Mouse (Mus musculus): ENCODE measurements around the gene Camk2d. TPM values are rescaled to one million over a fixed set of nuclear protein-coding genes. Genes with fewer than 3 reads are reported as not detected.

Gene Camk2d
- polyA plus RNA-seq, 1 experiment: 25.3 TPM

- TF ChIP-seq POLR2A (IDR thresholded peaks at IDR 0.05; ENCODE audit: borderline replicate concordance, control insufficient read depth, low read depth, low read length): no peak
- no peak for TF ChIP-seq CTCF (IDR thresholded peaks at IDR 0.05; ENCODE audit: control insufficient read depth, insufficient read depth, low read length)
- Histone ChIP-seq H3K4me3 (replicated peaks; ENCODE audit: control insufficient read depth, low read depth, low read length) (no peak overlapping the region), H3K27ac (ENCODE audit: control insufficient read depth, insufficient read depth, low read depth, low read length, poor library complexity) (no peak overlapping the region), H3K4me1 (ENCODE audit: control insufficient read depth, insufficient read depth, low read length) (no peaks in the 10 kb centered on the region)
- 79% methylated on average over 10 of the region's 10 CpGs for WGBS
These were observed 47.2 kb downstream of the Camk2d start for GRCm38 (mm10) chr3:126643071-126644010.

- WGBS: 58% methylated on average over 4 of the region's 4 CpGs
These were observed 54.2 kb downstream of the Camk2d start for GRCm38 (mm10) chr3:126650332-126650731.

DNA sequence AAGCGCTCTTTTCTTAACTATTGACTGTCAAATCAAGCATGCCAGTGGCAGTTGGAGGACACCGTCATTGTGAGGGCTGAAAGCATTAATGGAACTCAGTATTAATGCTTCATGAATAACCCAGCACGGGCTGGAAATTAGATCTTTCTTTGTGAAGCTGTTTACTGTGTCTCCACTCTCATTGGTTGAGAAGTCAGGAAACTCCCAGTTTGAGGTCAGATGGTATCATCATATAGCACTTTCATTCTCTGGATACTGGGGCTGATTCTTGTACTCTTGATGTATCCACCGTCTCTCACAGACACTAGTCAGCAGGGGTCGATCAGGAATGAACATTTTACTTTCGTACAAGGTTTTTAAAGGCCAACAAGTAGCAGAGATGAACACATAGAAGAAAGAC lies 54.6 kb downstream of the Camk2d start:
- WGBS: 75% methylated on average over 6 of the region's 6 CpGs
- TF ChIP-seq CTCF (IDR thresholded peaks at IDR 0.05; ENCODE audit: control insufficient read depth, insufficient read depth, low read length) (no peak), POLR2A (IDR thresholded peaks at IDR 0.05; ENCODE audit: borderline replicate concordance, control insufficient read depth, low read depth, low read length) (no peak)

More at GRCm38 (mm10) chr3:126650332-126650731, 54.2 kb downstream of the Camk2d start:
- no peak overlapping the region for H3K4me3 ChIP-seq (replicated peaks; ENCODE audit: control insufficient read depth, low read depth, low read length)
- TF ChIP-seq CTCF (IDR thresholded peaks at IDR 0.05; ENCODE audit: control insufficient read depth, insufficient read depth, low read length) (no peak), POLR2A (IDR thresholded peaks at IDR 0.05; ENCODE audit: borderline replicate concordance, control insufficient read depth, low read depth, low read length) (no peak)
- H3K4me1 ChIP-seq (ENCODE audit: control insufficient read depth, insufficient read depth, low read length): no peaks in the 10 kb centered on the region
- H3K27ac ChIP-seq (ENCODE audit: control insufficient read depth, insufficient read depth, low read depth, low read length, poor library complexity): no peak overlapping the region

GRCm38 (mm10) chr3:126652361-126652760 lies 56.3 kb downstream of the Camk2d start:
- Histone ChIP-seq H3K4me3 (replicated peaks; ENCODE audit: control insufficient read depth, low read depth, low read length) (no peak overlapping the region), H3K27ac (ENCODE audit: control insufficient read depth, insufficient read depth, low read depth, low read length, poor library complexity) (no peak overlapping the region), H3K4me1 (ENCODE audit: control insufficient read depth, insufficient read depth, low read length) (no peaks in the 10 kb centered on the region)
- WGBS: 57% methylated on average over 2 of the region's 2 CpGs
- TF ChIP-seq CTCF (IDR thresholded peaks at IDR 0.05; ENCODE audit: control insufficient read depth, insufficient read depth, low read length) (no peak), POLR2A (IDR thresholded peaks at IDR 0.05; ENCODE audit: borderline replicate concordance, control insufficient read depth, low read depth, low read length) (no peak)

More for the DNA sequence above, 54.6 kb downstream of the Camk2d start:
- Histone ChIP-seq H3K27ac (ENCODE audit: control insufficient read depth, insufficient read depth, low read depth, low read length, poor library complexity) (no peak overlapping the region), H3K4me1 (ENCODE audit: control insufficient read depth, insufficient read depth, low read length) (no peaks in the 10 kb centered on the region), H3K4me3 (replicated peaks; ENCODE audit: control insufficient read depth, low read depth, low read length) (no peak overlapping the region)

DNA sequence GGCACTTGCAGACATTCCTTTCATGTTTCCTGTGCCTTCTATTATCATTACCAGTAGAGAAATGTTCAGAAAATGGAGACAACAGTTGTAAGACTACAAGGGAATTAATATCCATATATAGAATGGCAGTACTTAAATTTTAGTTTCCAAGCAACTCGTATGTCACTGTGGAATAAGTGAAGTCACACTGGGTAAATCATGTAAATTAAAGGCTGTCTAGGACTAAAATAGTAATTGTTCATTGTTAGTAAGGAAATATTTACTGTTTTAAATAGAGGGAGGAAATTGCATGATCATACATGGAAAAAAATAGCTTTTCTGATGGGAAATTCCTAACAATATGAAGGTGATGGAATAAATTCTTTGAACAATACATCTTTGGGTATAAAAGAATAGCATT lies 57.0 kb downstream of the Camk2d start:
- 77% methylated on average over 1 of the region's 1 CpGs for WGBS
- H3K27ac ChIP-seq (ENCODE audit: control insufficient read depth, insufficient read depth, low read depth, low read length, poor library complexity): no peak overlapping the region
- no peak overlapping the region for H3K4me3 ChIP-seq (replicated peaks; ENCODE audit: control insufficient read depth, low read depth, low read length)
- H3K4me1 ChIP-seq (ENCODE audit: control insufficient read depth, insufficient read depth, low read length): no peaks in the 10 kb centered on the region
- TF ChIP-seq CTCF (IDR thresholded peaks at IDR 0.05; ENCODE audit: control insufficient read depth, insufficient read depth, low read length): no peak
- no peak for TF ChIP-seq POLR2A (IDR thresholded peaks at IDR 0.05; ENCODE audit: borderline replicate concordance, control insufficient read depth, low read depth, low read length)

- Histone ChIP-seq H3K4me3 (replicated peaks; ENCODE audit: control insufficient read depth, low read depth, low read length) (no peak overlapping the region), H3K4me1 (ENCODE audit: control insufficient read depth, insufficient read depth, low read length) (peaks cover 3% of the 10 kb centered on the region), H3K27ac (ENCODE audit: control insufficient read depth, insufficient read depth, low read depth, low read length, poor library complexity) (no peak overlapping the region)
- 79% methylated on average over 3 of the region's 3 CpGs for WGBS
- TF ChIP-seq POLR2A (IDR thresholded peaks at IDR 0.05; ENCODE audit: borderline replicate concordance, control insufficient read depth, low read depth, low read length) (no peak), CTCF (IDR thresholded peaks at IDR 0.05; ENCODE audit: control insufficient read depth, insufficient read depth, low read length) (no peak)
These were observed 60.1 kb downstream of the Camk2d start for GRCm38 (mm10) chr3:126656173-126656572.

GRCm38 (mm10) chr3:126657895-126658294 lies 61.8 kb downstream of the Camk2d start:
- 5% methylated on average over 4 of the region's 4 CpGs for WGBS
- Histone ChIP-seq H3K4me3 (replicated peaks; ENCODE audit: control insufficient read depth, low read depth, low read length) (no peak overlapping the region), H3K4me1 (ENCODE audit: control insufficient read depth, insufficient read depth, low read length) (peaks cover 3% of the 10 kb centered on the region), H3K27ac (ENCODE audit: control insufficient read depth, insufficient read depth, low read depth, low read length, poor library complexity) (no peak overlapping the region)
- TF ChIP-seq CTCF (IDR thresholded peaks at IDR 0.05; ENCODE audit: control insufficient read depth, insufficient read depth, low read length) (no peak), POLR2A (IDR thresholded peaks at IDR 0.05; ENCODE audit: borderline replicate concordance, control insufficient read depth, low read depth, low read length) (no peak)

DNA sequence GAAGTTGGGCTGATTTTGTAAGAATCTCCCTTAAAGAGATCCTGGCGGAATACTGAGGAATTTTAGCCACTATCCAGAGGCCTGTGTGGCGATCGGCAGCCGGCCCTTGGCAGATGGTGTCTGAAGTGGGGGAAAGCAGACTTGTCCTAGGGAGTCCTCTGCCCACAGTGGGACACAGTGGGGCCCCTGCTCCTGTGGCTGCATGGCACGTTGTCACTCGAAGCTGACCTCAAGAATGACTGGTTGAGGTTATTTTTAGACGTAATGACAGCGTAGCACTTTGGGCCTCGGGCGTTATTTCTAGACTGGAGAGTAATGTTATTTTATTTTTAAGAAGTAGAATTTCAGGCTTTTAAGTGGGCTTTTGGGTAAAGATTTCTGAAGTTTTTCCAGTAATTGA lies 62.7 kb downstream of the Camk2d start:
- Histone ChIP-seq H3K27ac (ENCODE audit: control insufficient read depth, insufficient read depth, low read depth, low read length, poor library complexity) (no peak overlapping the region), H3K4me1 (ENCODE audit: control insufficient read depth, insufficient read depth, low read length) (peaks cover 3% of the 10 kb centered on the region), H3K4me3 (replicated peaks; ENCODE audit: control insufficient read depth, low read depth, low read length) (no peak overlapping the region)
- TF ChIP-seq POLR2A (IDR thresholded peaks at IDR 0.05; ENCODE audit: borderline replicate concordance, control insufficient read depth, low read depth, low read length): no peak
- TF ChIP-seq CTCF (IDR thresholded peaks at IDR 0.05; ENCODE audit: control insufficient read depth, insufficient read depth, low read length): no peak
- WGBS: 50% methylated on average over 10 of the region's 10 CpGs
